Mouse (Mus musculus) liver, postnatal 0 days (tissue): ENCODE data around the gene Arhgef3. TPM values are rescaled to one million over a fixed set of nuclear protein-coding genes. Genes with fewer than 3 reads are reported as not detected.

ENCODE experiments used
- ATAC-seq: fragments of 200-750 bp; cut with Nextera tagmentation; 2 replicates; pipeline ENCODE4 v1.8.0; 2017; ENCODE audit warnings: mild to moderate bottlenecking, moderate library complexity
- DNase-seq: peaks from one replicate; pipeline ENCODE4 v3.0.0-alpha.2; 2016
- H3K27ac ChIP-seq: fragments of 300-500 bp; sonication (generic); 2 replicates; pipeline ENCODE4 v1.5.1; 2014; ENCODE audit warnings: antibody characterized with exemption, moderate library complexity, mild to moderate bottlenecking, low read depth
- H3K27me3 ChIP-seq: fragments of 300-500 bp; sonication (generic); 2 replicates; pipeline ENCODE4 v1.6.1; 2014; ENCODE audit warnings: low read length, control low read depth, mixed read lengths; ENCODE audit not compliant: insufficient read depth
- H3K36me3 ChIP-seq: fragments of 300-500 bp; sonication (generic); replicated peaks from 2 replicates; pipeline ENCODE4 v1.6.1; 2014; ENCODE audit warnings: mild to moderate bottlenecking, control low read depth, low read length, moderate library complexity, mixed read lengths; ENCODE audit not compliant: insufficient read depth
- H3K4me1 ChIP-seq: fragments of 300-500 bp; sonication (generic); 2 replicates; pipeline ENCODE4 v1.6.1; 2014; ENCODE audit warnings: antibody characterized with exemption, mild to moderate bottlenecking, control low read depth; ENCODE audit not compliant: insufficient read depth
- H3K4me2 ChIP-seq: fragments of 300-500 bp; sonication (generic); 2 replicates; pipeline ENCODE4 v1.6.1; 2014; ENCODE audit warnings: low read depth, mild to moderate bottlenecking, low read length, moderate library complexity, mixed read lengths
- H3K4me3 ChIP-seq: fragments of 300-500 bp; sonication (generic); 2 replicates; pipeline ENCODE4 v1.5.1; 2014; ENCODE audit warnings: low read depth, low read length
- H3K9ac ChIP-seq: fragments of 300-500 bp; sonication (generic); replicated peaks from 2 replicates; pipeline ENCODE4 v1.6.1; 2014; ENCODE audit warnings: mild to moderate bottlenecking, moderate library complexity
- H3K9me3 ChIP-seq: fragments of 300-500 bp; sonication (generic); 2 replicates; pipeline ENCODE4 v1.6.1; 2016; ENCODE audit warnings: mild to moderate bottlenecking, control low read depth, low read length, mixed read lengths
- CTCF ChIP-seq: sonication (generic); IDR thresholded peaks from 2 replicates; pipeline ENCODE4 v1.5.1; 2016; ENCODE audit warnings: antibody characterized with exemption, low read depth
- EP300 ChIP-seq: IDR thresholded peaks from 2 replicates; pipeline ENCODE4 v1.6.1; 2016; ENCODE audit warnings: antibody characterized with exemption, low read depth, mild to moderate bottlenecking
- WGBS: fragments of 180-500 bp; shearing (Covaris S2); extraction: QIAGEN DNeasy Blood & Tissue Kit; methylation state at CpG from one replicate; pipeline ENCODE4 v1.1.7; 2014; ENCODE audit not compliant: insufficient replicate concordance; 5-methylcytosine and 5-hydroxymethylcytosine counted together
- polyA plus RNA-seq: library from polyadenylated mRNA; unstranded; fragments of >200 nt; fragmentation: Nextera tagmentation; extraction: Ambion mirVana; gene quantifications from 2 replicates; pipeline ENCODE4 v1.2.1, GENCODE M21; 2015

Arhgef3 gene
- polyA plus RNA-seq, 1 experiment from 2014 or later, result 11.4 TPM

GRCm38 (mm10) chr14:27085471-27085870, 29.2 kb upstream of the Arhgef3 start:
- ATAC-seq, result no peak
- Histone ChIP-seq H3K27me3 (no peaks in the 10 kb centered on the region), H3K4me2 (no peak overlapping the region), H3K36me3 (no peaks in the 10 kb centered on the region), H3K27ac (no peak overlapping the region), H3K4me1 (no peaks in the 10 kb centered on the region), H3K9ac (no peak overlapping the region), H3K9me3 (no peaks in the 10 kb centered on the region), H3K4me3 (no peak overlapping the region)
- TF ChIP-seq EP300 (no peak), CTCF (no peak)
- DNase-seq, result no peak
- WGBS, result 42% methylated on average over 5 of the region's 5 CpGs

- no peak overlapping the region for H3K9ac ChIP-seq
- no peaks in the 10 kb centered on the region for H3K27me3 ChIP-seq
- WGBS, result 75% methylated on average over 4 of the region's 4 CpGs
- no peak overlapping the region for H3K4me2 ChIP-seq
- H3K27ac ChIP-seq, result no peak overlapping the region
- no peaks in the 10 kb centered on the region for H3K36me3 ChIP-seq
- no peak for ATAC-seq
- H3K9me3 ChIP-seq, result no peaks in the 10 kb centered on the region
- H3K4me3 ChIP-seq, result no peak overlapping the region
- no peak for DNase-seq
- no peaks in the 10 kb centered on the region for H3K4me1 ChIP-seq
- TF ChIP-seq CTCF, result no peak
- no peak for TF ChIP-seq EP300
These were observed 28.7 kb upstream of the Arhgef3 start for GRCm38 (mm10) chr14:27085999-27086398.

GRCm38 (mm10) chr14:27094247-27094646, 20.5 kb upstream of the Arhgef3 start:
- H3K4me1 ChIP-seq, result no peaks in the 10 kb centered on the region
- ATAC-seq, result no peak
- WGBS, result 76% methylated on average over 5 of the region's 5 CpGs
- H3K36me3 ChIP-seq, result no peaks in the 10 kb centered on the region
- H3K4me2 ChIP-seq, result no peak overlapping the region
- no peak overlapping the region for H3K27ac ChIP-seq
- H3K9me3 ChIP-seq, result no peaks in the 10 kb centered on the region
- H3K27me3 ChIP-seq, result no peaks in the 10 kb centered on the region
- no peak overlapping the region for H3K4me3 ChIP-seq
- TF ChIP-seq CTCF (no peak), EP300 (no peak)
- DNase-seq, result no peak
- H3K9ac ChIP-seq, result no peak overlapping the region

GRCm38 (mm10) chr14:27096133-27096532, 18.6 kb upstream of the Arhgef3 start:
- H3K4me3 ChIP-seq, result no peak overlapping the region
- H3K27ac ChIP-seq, result no peak overlapping the region
- WGBS, result 72% methylated on average over 9 of the region's 9 CpGs
- ATAC-seq (no peak), DNase-seq (no peak)
- no peaks in the 10 kb centered on the region for H3K27me3 ChIP-seq
- no peaks in the 10 kb centered on the region for H3K4me1 ChIP-seq
- H3K9ac ChIP-seq, result no peak overlapping the region
- TF ChIP-seq EP300 (no peak), CTCF (no peak)
- H3K9me3 ChIP-seq, result no peaks in the 10 kb centered on the region
- H3K4me2 ChIP-seq, result no peak overlapping the region
- H3K36me3 ChIP-seq, result no peaks in the 10 kb centered on the region

- DNase-seq (peak; percentile 68), ATAC-seq (0 out of 2 replicates have a peak, but pooled peaks have one; percentile 12)
- Histone ChIP-seq H3K36me3 (no peaks in the 10 kb centered on the region), H3K4me1 (no peaks in the 10 kb centered on the region), H3K27ac (no peak overlapping the region), H3K9me3 (no peaks in the 10 kb centered on the region), H3K9ac (no peak overlapping the region), H3K27me3 (no peaks in the 10 kb centered on the region), H3K4me2 (no peak overlapping the region), H3K4me3 (no peak overlapping the region)
- 17% methylated on average over 3 of the region's 3 CpGs for WGBS
- TF ChIP-seq EP300 (no peak), CTCF (peak; percentile 89)
These were observed 17.9 kb upstream of the Arhgef3 start for GRCm38 (mm10) chr14:27096779-27097178.

GRCm38 (mm10) chr14:27101735-27102134, 13.0 kb upstream of the Arhgef3 start:
- H3K4me2 ChIP-seq, result peak overlapping the region; percentile 41; the same call in 1 of the 2 replicates
- no peak overlapping the region for H3K9ac ChIP-seq
- H3K4me1 ChIP-seq, result 0 out of 2 replicates have a peak, but pooled peaks cover 2% of the 10 kb centered on the region
- H3K27ac ChIP-seq, result peak overlapping the region; percentile 61
- no peaks in the 10 kb centered on the region for H3K9me3 ChIP-seq
- DNase-seq (no peak), ATAC-seq (peak; percentile 96)
- WGBS, result 48% methylated on average over 7 of the region's 7 CpGs
- TF ChIP-seq CTCF, result no peak
- TF ChIP-seq EP300, result no peak
- H3K4me3 ChIP-seq, result peak overlapping the region; percentile 1; the same call in 1 of the 2 replicates
- H3K27me3 ChIP-seq, result no peaks in the 10 kb centered on the region
- H3K36me3 ChIP-seq, result no peaks in the 10 kb centered on the region

GRCm38 (mm10) chr14:27102720-27103119, 12.0 kb upstream of the Arhgef3 start:
- H3K4me2 ChIP-seq, result no peak overlapping the region
- 74% methylated on average over 6 of the region's 6 CpGs for WGBS
- no peak overlapping the region for H3K9ac ChIP-seq
- DNase-seq (no peak), ATAC-seq (no peak)
- H3K27me3 ChIP-seq, result no peaks in the 10 kb centered on the region
- no peak overlapping the region for H3K4me3 ChIP-seq
- TF ChIP-seq CTCF (no peak), EP300 (no peak)
- no peaks in the 10 kb centered on the region for H3K36me3 ChIP-seq
- no peak overlapping the region; the same call in 1 of the 2 replicates for H3K27ac ChIP-seq
- H3K4me1 ChIP-seq, result 0 out of 2 replicates have a peak, but pooled peaks cover 2% of the 10 kb centered on the region
- no peaks in the 10 kb centered on the region for H3K9me3 ChIP-seq
